Mouse (Mus musculus): Measurements from ENCODE around the gene Tmco3.
"Not testable (repeated sequence)": the region's sequence is repeated elsewhere in the genome, so short reads cannot be mapped to it uniquely, and the experiment has no call there.

Tmco3 gene

DNA sequence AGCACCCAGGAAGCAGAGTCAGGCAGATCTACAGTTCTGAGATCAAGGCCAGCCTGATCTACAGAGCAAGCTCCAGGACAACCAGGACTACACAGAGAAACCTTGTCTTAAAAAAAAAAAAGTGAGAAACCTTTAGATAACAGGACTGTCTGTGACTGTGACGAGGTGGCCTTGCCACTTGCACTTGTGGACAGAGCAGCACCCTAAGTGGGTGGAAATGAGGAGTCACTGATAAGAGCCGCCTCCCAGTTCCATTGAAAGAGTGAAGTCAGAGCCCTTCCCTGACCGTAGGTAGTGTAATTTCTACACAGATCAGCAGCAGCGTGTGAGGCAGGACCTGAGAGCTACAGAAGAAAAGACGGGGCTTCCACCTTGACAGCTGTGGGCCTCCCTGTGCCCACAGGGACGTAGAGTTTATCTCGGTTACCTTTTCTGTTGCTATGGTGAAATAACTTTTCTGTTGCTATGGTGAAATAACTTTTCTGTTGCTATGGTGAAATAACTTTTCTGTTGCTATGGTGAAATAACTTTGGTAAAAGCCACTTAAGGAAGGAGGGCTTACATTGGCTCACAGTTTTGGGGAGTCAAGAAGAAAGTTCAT is 18.4 kb downstream of the Tmco3 start:
- no peak for DNase-seq (ENCODE audit: low read depth)

DNA sequence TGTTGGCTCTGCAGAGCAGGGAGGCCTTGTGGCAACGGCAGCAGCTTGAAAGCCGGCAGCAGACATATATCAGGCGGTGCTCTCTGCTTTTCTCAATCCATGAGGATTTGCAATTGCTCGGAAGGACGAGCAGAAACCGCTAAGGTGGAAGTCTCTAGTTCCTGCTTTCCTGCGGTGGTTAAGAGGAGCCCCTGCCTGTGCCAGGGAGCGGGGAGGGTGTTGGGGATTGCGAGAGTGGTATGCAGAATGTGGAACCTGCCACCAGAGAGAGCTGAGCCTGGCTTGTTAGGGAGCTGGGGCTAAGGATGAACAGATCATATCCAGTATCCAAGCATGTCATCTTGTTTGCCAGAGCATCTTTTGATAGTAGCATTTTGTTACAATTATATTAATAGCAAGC is 18.9 kb downstream of the Tmco3 start:
- DNase-seq (ENCODE audit: low read depth), result no peak

DNA sequence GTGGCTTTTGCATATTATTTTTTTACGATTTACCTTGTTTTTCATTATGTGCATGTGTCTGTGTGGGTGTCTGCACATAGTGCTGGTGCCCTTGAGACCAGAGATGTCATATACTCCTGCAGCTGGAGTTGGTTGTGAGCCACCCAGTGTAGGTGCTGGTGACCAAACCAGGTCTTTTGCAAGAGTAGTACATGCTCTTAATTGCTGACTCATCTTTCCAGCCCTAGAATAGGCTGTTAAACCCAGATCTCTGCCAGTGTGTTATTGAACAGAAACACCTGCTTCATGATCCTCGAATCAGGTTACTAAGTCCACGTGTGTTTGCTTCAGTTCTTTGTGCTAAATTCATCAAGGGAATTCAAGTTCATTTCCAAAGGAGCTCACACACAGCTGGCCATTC is 26.9 kb downstream of the Tmco3 start:
- DNase-seq (ENCODE audit: low read depth), result no peak

DNA sequence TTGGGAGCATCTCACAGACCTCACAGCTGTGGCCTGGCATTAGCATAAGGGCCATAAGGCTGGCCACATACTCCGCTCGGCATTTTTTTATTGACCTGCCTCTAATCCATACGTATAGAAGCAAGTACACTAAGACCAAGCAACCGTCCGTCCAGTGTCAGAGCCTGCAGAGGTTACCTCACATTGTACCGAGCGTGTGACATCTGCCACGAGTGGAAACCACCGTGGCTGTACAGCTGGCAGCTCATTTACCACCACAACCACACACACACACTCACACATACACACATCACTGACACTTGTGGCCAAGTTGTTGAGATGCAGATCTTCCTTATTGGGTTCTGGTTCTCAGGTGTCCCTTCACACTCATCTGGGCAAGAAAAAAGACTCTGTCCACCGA is 28.7 kb downstream of the Tmco3 start:
- DNase-seq (ENCODE audit: low read depth), result no peak

DNA sequence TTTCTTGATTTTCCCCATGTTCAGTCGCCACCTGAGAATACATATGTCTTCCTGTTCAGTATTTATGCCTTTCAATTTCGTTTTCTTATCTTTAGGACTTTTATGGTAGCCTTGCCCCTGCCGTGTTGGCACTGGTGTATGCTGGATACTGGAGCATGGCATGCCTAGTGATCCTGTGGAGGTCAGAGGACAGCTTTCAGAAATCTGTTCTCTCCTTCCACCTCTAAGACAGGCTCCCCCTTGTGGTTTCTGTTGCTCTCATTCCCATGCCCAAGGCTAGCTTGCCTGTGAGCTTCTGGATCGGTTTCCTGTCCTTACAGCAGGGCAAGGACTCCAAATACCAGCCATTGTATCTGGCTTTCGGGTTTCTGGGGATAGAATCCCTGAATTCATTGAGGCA is 38.6 kb downstream of the Tmco3 start:
- DNase-seq (ENCODE audit: low read depth), result peak; percentile 15

DNA sequence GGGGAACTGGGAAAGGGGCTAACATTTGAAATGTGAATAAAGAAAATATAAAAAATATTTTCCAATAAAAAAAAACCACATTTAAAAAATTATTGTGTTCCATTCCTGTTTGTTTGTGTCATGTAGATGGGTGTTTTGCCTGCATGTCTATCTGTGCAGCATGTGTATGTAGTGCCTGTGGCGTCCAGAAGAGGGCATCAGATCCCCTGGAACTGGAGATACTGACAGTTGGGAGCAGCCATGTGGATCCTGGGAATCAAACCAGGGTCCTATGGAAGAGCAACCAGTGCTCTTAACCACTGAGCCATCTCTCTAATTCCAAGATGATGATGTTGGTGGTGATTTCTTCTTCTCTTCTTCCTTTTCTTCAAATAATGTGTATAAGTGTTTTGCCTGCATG is 46.7 kb downstream of the Tmco3 start:
- DNase-seq (ENCODE audit: low read depth), result no peak

DNA sequence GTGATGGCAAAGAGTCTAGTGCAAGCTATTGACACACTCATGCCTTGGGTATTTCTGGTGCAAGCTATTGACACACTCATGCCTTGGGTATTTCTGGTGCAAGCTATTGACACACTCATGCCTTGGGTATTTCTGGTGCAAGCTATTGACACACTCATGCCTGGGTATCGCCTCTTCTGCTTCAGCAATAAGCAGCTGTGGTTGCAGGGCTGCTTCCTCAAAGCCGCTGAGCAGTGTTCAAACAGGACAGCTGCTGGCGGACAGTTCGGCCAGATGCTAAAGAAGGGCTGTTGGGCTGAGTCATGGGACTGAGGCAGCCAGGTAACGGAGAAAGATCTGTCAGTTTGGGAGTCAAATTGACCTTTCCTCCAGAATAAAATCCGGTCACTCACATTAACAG is 49.3 kb downstream of the Tmco3 start:
- DNase-seq (ENCODE audit: low read depth), result not testable (repeated sequence)

DNA sequence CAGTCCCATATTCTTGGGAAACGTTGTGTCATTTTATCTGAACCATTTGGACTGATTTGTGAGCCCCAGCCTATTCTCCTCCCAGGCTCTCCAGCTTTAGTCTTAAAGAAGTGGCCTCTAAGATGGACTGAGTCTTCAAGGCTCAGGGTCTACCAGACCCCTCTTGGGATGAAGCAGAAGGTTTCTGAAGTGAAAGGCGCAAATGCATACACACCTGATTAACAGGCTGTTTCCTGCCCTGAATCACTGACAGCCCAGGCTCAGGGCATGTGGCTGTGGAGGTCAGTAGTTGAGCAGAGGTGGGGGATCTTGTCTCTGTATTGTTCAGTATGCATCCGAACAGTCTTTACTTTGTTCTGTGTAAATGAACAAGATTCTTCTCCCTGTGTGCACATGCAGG is 49.7 kb downstream of the Tmco3 start:
- no peak for DNase-seq (ENCODE audit: low read depth)

DNA sequence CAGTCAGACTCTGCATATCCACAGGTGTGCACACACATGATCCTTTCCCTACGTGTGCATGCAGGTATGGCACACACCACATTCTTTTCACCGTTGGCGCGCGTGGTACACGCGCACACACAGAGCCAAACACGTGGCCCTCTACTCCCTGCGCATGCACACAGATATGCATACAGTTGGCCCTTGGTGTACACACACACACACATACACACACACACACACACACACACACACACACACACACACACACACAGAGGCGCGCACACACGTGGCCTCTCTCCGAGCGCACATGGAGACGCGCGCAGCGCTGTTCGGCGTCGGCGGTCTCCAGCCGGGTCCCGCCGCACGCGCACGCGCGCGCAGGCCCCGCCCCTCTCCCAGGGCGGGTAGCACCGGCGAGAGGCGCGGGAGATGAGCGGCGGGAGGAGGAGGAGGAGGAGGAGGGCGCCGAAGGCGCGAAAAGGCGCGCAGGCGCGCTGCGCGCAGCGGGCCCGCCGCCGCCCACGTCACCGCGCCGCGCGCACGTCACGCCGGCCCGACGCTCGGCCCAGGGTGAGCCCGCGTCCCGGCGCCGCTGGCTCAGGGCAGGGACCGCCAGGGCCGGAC is 50.4 kb downstream of the Tmco3 start, which contains the start of gene Tfdp1:
Gene Tfdp1 (plus strand): TSS at position 497 of the 606 bp plus-strand sequence.
- peak; percentile 87 for DNase-seq (ENCODE audit: low read depth)

DNA sequence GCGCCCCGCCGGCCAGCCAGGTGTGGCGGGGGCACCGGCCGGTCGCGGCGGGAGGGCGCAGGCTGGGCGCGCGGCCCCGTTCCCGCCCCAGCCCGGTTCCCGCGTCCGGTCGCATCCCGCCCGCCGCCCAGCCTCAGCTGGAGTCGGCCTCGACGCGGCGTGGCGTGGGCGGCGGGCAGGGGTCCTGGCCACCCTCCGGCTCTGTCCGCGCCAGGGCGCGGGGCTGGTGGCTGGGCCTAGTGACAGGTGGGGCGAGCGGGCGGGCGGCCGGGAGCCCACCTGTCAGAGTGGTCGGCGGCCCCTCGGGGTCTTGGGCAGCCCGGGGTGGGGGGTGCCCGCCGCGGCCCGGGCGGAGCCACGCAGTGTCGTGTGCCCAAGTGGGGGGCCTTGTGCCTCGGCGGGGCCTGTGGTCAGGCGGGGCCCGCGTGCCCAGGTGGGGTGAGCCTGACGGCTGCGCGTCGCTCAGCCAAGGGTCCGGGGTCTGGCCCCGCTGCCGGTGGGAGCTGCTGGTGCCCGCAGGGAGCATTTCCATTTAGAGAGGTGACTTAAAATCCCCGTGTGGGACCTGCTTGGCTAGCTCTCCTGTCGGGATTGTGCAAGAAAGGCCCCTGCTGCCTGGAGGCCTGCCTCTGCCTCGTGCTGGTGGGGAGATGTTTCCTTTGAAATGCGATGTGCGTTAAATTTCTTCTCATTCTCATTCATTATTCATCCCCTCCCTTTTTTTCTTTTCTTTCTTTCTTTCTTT is 51.1 kb downstream of the Tmco3 start:
- peak; percentile 53 for DNase-seq (ENCODE audit: low read depth)

DNA sequence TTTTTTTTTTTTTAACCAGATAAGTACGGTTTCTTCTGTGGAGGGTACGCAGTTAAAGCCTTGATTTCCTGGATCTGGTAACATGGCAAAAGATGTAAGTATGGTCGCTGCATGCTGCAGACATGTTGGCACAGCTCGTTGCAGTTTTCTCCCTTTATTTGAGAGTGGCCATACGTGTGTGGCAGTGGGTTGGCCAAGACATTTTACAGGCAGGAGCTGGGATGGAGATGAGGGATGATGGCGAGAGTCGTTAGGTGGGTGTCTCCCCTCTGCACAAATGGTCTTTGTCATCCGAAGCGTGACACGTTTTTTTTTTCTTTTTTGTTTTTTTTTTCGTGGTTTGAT is 51.6 kb downstream of the Tmco3 start:
- no peak for DNase-seq (ENCODE audit: low read depth)

DNA sequence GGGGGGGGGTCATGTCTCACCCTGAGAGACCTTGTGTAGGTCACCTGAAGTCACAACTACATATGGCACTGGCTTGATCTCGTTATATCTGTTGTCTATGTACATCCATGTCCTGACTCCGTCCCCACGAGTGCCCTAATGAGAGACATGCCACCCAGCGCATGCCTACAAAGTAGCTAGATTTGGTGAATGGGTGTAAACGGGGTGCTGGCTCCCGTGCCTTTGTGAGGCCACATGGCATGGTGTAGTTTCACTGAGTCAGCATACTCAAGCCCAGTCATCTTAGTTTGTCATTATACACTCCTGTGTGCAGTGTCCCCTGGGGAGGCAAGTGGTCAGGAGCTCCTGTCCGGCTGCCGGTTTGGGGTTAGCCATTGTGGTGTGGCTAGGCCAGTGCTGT is 52.7 kb downstream of the Tmco3 start:
- DNase-seq (ENCODE audit: low read depth), result no peak

DNA sequence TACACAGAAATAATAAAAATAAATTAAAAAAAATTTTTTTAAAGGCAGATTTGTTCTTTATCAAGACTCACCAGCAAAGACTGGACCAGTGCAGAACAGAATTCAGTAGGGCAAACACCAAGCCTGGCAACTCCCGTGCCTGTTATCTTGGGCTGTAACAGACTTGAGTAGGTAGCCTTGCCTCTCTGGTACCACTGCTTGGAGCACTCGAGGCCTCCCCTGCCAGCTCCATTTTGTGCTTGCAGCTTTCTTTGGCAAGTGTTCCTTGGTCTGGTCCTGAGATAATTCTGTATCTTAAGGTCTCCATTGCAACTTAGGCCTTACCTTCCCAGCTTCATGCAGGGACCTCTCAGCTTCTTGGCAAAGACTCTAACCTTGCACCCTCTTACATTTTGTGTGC is 54.4 kb downstream of the Tmco3 start:
- no peak for DNase-seq (ENCODE audit: low read depth)

DNA sequence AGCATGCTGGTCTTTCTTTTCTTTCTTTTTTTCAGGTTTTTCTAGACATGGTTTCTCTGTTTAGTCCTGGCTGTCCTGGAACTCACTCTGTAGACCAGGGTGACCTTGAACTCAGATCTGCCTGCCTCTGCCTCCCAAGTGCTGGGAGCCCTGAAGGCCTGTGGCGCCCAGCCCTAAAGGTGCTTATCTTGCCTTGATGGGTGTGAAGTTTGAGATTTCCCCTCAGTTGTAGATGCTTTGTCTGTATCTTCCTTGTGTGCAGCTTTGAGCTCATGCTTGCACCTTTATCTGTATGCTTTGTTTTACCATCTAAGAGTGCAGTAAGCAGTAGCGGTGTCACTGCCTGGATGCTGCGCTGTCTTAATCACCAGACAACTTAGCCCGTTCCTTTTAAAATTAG is 55.1 kb downstream of the Tmco3 start:
- DNase-seq (ENCODE audit: low read depth), result no peak

DNA sequence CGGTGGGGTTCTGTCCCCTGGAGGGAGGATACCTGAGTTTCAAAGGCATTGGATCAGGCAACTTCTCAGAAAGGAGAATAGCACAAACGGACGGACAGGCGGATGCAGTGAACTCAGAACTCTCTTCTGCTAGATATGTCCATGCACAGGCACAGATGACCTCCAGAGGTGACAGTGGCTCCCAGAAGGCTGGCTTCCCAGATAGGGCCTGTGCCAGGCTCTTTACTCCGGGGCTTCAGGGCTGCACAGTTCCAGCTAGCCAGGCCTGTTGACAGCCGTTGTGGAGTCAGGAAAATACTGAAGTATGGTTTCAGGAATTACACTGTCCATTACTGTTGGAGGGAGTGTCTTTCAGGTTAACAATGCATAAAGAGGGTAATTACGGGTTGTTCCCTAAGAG is 62.1 kb downstream of the Tmco3 start:
- no peak for DNase-seq (ENCODE audit: low read depth)

DNA sequence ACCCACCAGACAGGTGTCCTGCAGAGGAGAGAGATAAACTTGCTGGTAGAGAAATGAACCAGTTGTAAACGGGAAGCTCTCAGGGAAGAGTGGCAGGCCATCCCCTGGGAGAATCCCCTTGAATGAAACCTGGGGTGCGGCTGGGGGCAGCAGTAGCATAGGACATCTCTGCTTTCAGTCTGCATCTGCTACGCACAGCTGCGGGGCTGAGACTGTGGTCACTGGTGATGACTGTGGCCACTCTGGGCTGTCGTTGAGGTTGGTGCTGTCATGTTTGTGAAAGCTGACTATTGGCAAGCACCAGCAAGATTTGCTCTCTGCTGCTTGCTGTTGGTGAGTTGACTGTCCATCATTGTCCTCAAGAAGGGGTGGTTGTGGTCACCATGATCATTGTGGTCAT is 63.6 kb downstream of the Tmco3 start:
- no peak for DNase-seq (ENCODE audit: low read depth)

DNA sequence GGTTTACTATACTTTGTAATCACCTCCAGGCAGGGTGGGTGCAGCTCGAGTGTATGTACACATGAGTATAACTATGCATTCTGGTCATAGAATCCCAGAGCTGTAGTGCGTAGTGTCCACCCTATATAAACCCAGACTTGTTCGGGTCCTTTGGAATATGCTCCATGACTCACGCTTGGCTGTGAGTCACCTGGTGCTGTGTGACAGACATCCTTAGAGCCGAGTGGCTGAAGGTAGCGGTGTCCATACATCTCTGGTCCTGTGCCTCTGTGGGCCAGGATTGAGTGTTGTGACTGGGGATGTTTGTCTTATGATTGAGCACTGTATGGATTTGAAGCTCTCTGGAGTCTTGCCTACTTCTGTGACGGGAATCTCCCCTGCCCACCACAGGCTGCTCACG is 64.6 kb downstream of the Tmco3 start:
- DNase-seq (ENCODE audit: low read depth), result no peak

DNA sequence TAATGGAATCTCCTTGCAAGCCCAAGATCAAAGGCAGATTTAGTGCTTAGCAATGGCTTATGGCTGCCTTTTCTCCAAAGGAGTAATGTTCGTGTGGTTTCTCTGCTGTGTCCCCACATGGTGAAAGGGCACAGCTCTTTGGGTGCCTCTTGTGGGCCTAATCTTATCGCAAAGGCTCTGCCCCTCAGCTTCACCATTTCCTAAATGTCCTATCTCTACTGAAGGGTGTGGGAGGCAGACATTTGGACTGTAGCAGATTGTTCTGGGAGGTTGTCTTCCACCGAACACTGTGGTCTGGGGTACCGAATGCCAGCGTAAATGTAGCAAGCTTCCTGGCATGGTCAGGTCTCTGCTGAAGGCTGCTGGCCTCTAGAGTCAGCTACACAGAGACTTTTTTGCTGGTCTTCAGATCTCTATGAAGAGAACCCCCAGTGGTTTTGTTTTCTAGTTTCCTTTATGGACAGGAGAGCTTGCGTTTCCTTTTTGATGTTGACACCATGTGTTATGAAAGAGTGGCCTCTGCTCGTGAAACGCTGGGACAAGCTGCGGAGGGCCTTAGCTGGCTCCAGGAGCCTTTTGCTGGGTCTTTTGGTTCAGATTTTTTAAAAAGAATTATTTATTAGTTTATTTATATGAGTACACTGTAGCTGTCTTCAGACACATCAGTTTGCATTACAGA is 65.3 kb downstream of the Tmco3 start:
- DNase-seq (ENCODE audit: low read depth), result no peak

DNA sequence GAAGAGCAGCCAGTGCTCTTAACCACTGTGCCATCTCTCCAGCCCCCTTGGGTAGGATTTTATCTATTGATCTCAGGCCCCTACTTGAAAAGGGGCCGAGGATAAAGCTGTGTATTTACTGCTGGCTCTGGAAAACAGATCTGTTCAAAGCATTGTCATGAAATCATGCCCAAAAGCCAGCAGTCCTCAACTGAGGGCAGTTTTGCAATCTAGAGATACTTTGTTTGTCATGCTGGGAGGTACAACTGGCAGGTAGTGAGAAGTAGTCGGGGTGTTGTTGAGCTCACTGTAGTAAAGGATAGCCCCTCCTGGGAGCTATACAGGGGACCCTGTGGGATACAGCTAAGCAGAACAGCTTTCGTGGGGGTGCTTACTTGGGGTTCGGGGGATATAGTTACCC is 65.9 kb downstream of the Tmco3 start:
- DNase-seq (ENCODE audit: low read depth), result no peak

DNA sequence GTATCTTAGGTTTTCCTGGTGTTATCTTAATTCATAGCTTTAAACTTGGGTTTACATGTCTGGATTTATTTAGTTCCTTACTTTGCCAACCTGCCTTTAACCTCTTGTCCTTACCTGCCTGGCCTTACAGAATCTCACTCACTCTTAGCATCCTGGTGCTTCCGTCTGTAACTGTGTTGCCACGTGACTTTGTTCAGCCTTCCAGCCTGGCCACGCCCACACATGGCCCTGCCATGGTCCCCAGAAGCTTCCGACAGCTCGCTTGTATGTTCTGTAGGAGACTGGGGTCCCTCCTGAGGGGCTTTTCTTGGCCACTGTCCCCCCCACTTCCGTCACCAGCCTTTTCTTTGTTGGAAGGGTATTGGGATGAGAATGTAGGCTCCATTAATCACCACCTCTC is 68.2 kb downstream of the Tmco3 start:
- DNase-seq (ENCODE audit: low read depth), result no peak

DNA sequence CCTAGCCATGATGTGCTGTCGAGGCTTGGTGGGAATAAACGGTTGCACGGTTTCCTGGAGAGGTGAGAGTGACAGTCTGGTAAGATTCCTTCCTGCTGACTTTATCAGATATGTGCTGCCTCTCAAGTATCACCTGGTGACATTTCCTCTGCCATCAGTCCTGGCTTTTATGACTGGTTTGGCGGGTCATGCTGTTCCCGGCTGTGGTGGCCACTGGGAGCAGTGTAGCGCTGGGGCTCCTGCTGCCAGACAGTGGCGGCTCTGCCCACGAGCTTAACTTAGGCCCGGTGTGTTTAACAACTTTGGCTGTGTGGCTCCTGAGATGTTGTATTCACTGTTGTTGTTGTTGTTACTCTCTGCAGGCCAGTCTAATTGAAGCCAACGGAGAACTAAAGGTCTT is 68.7 kb downstream of the Tmco3 start:
- DNase-seq (ENCODE audit: low read depth), result no peak

DNA sequence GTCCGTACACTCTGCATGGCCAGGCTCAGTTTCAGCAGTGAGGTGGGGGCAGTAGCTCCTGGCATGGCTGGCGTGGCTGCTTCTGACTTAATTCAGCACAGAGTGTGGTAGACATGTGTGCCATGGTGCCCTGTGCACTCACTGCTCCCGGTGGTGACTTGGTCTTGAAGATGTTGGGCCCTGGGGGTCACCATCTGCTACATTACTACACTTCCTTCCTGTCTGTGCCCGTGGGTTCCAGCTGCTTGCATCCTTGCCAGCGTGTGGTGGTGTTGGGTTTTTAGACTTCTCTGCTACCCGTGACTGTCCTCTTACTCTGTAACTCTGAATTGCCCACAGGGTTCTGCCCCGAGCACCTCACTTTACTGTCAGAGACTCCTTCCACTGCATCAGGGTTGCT is 72.2 kb downstream of the Tmco3 start:
- DNase-seq (ENCODE audit: low read depth), result no peak

DNA sequence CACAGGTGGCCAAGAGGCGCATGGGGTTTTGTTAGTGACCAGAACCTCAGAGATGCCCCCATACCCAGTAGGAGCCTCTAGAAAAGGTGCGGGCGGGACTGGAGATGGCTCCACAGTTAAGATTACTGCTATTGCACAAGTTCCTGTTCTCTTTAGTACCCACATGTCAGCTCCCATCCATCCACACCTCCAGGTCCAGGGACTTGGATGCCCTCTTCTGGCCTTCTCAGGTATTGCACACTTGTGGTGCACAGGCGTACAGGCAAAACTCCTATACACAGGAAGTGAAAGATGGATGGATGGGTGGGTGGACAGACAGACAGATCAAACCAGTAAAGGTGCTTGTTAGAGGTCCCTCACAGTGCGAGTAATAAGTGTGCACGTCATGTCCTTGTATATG is 73.9 kb downstream of the Tmco3 start:
- DNase-seq (ENCODE audit: low read depth), result peak; percentile 13
